Mouse (Mus musculus) embryonic facial prominence, embryonic 14.5 days (tissue): ENCODE results near the gene Prdm12. TPM values are rescaled to one million over a fixed set of nuclear protein-coding genes. Genes with fewer than 3 reads are reported as not detected.

ENCODE experiments used
- microRNA-seq: library from miRNA; unstranded; fragments of <30 nt; microRNA quantifications from one replicate; pipeline ENCODE4, GENCODE M21; 2016; ENCODE audit warnings: borderline number of aligned reads
- polyA plus RNA-seq: library from polyadenylated mRNA; unstranded; fragments of >200 nt; fragmentation: Nextera tagmentation; extraction: Ambion mirVana; gene quantifications from 2 replicates; pipeline ENCODE4 v1.2.1, GENCODE M21; 2014

The Prdm12 gene
- polyA plus RNA-seq, 1 experiment from 2014 or later = 2.6 TPM

Small RNA genes lying within 50 kb of the gene (microRNA-seq; reads per million reads assigned to microRNA genes)
- 1.00 reads per million for gene Mir6998

Other genes starting within 250 kb of the Prdm12 start
- gene Ass1, start 169.8 kb upstream of the Prdm12 start, polyA plus RNA-seq = 24.1 and 25.4 TPM in 2 replicates
- gene Fubp3, start 67.4 kb upstream of the Prdm12 start, polyA plus RNA-seq = 72.9 and 82.7 TPM in 2 replicates
- gene Exosc2, start 30.7 kb downstream of the Prdm12 start, polyA plus RNA-seq = 36.8 and 44.2 TPM in 2 replicates
- gene Abl1, start 48.3 kb downstream of the Prdm12 start, polyA plus RNA-seq = 47.8 and 48.9 TPM in 2 replicates
- 0.10 and 0.22 TPM in 2 replicates for gene Qrfp, start 170.5 kb downstream of the Prdm12 start, polyA plus RNA-seq
- 0.19 and 0.29 TPM in 2 replicates for gene Fibcd1, start 206.0 kb downstream of the Prdm12 start, polyA plus RNA-seq
- gene Lamc3, start 247.3 kb downstream of the Prdm12 start, polyA plus RNA-seq = 2.0 and 2.2 TPM in 2 replicates